17 mouse cellular contexts compared by ENCODE assay signal in genomic region chr8:127662776-127663499, GRCm38 (mm10).
DNase-seq lines count a peak whose midpoint lies in the region; ATAC-seq lines count a peak whose summit lies in the region.
"Had no signal": no experiment of that assay in that cellular context is flagged by ENCODE, and none has a peak within 500 bp of the region (broad histone marks: within the 10 kb centered on the region; RNA-seq: fewer than 3 reads in every experiment).

No protein-coding gene starts in this region.

- no peak for DNase-seq in frontal cortex, postnatal 25 days (ENCODE audit: low spot score in 2 of 2)
- DNase-seq in telencephalon, adult 2 months (ENCODE audit: low read depth, low spot score) = peak; percentile 50
- DNase-seq in thymus, postnatal 10 days (ENCODE audit: low spot score in 2 of 2) = peak; percentile 54 to 56
- peak; percentile 57 for DNase-seq in thymus, postnatal 4 days
- no peak for DNase-seq in spleen, postnatal 10 days (ENCODE audit: low spot score in 2 of 2)
- DNase-seq in urinary bladder, postnatal 10 days (ENCODE audit: low spot score) = no peak
- DNase-seq: adrenal gland, postnatal 10 days; cerebellum, adult 18-20 months; cerebellum, adult 9-11 months; cerebellum, postnatal 36 days; gastrocnemius, adult 2 months; gastrocnemius, postnatal 36 days; heart, adult 18-20 months; heart, postnatal 14 days had no signal

- ATAC-seq in frontal cortex, adult (ENCODE audit: low TSS enrichment) = peak; percentile 89
- ATAC-seq: forebrain, embryonic 14.5 days; hindbrain, postnatal 0 days had no signal

Comparison
In these comparisons a context has a peak if more than half of its experiments do, and no peak if none do; other contexts are left out.
1. DNase-seq: peak in telencephalon, adult 2 months (single experiment), thymus, postnatal 10 days (2 of 2) and thymus, postnatal 4 days (single experiment); none in frontal cortex, postnatal 25 days (0 of 2), spleen, postnatal 10 days (0 of 2) and urinary bladder, postnatal 10 days (single experiment).